Mouse (Mus musculus) yolk sac, embryonic 10.5 days (tissue): ENCODE results near the gene Dnajc1.
A peak's percentile ranks its signal among the peaks of the same experiment; 100 is the strongest.

Source experiments
- DNase-seq: peaks from one replicate; pipeline ENCODE4 v3.0.0-alpha.2; 2017; ENCODE audit warnings: low spot score

Gene Dnajc1

GRCm38 (mm10) chr2:18392331-18393021 lies at the start of gene Dnajc1:
Gene Dnajc1 (minus strand): TSS chr2:18392830.
- peak; percentile 95 for DNase-seq

GRCm38 (mm10) chr2:18441871-18442270 lies 49.2 kb upstream of the Dnajc1 start:
- no peak for DNase-seq

- DNase-seq: no peak
Observed at GRCm38 (mm10) chr2:18415242-18415641, 22.6 kb upstream of the Dnajc1 start.

GRCm38 (mm10) chr2:18403679-18404078 lies 11.0 kb upstream of the Dnajc1 start:
- DNase-seq: no peak

- no peak for DNase-seq
Observed at GRCm38 (mm10) chr2:18401771-18402170, 9.1 kb upstream of the Dnajc1 start.

GRCm38 (mm10) chr2:18393022-18393519 lies 441 bp upstream of the Dnajc1 start:
- no peak for DNase-seq

GRCm38 (mm10) chr2:18391861-18392260 lies 769 bp downstream of the Dnajc1 start:
- DNase-seq: no peak

- DNase-seq: no peak
Observed at GRCm38 (mm10) chr2:18389631-18390030, 3.0 kb downstream of the Dnajc1 start.

GRCm38 (mm10) chr2:18381662-18382061 lies 11.0 kb downstream of the Dnajc1 start:
- DNase-seq: no peak

- DNase-seq: no peak
Observed at GRCm38 (mm10) chr2:18372400-18373182, 20.0 kb downstream of the Dnajc1 start.

GRCm38 (mm10) chr2:18370794-18371498 lies 21.7 kb downstream of the Dnajc1 start:
- DNase-seq: no peak

- no peak for DNase-seq
Observed at GRCm38 (mm10) chr2:18364402-18364801, 28.2 kb downstream of the Dnajc1 start.

- no peak for DNase-seq
Observed at GRCm38 (mm10) chr2:18355293-18355692, 37.3 kb downstream of the Dnajc1 start.

GRCm38 (mm10) chr2:18352620-18353019 lies 40.0 kb downstream of the Dnajc1 start:
- DNase-seq: no peak

- DNase-seq: no peak
Observed at GRCm38 (mm10) chr2:18343464-18343863, 49.2 kb downstream of the Dnajc1 start.

- DNase-seq: no peak
Observed at GRCm38 (mm10) chr2:18318671-18319070, 74.0 kb downstream of the Dnajc1 start.

GRCm38 (mm10) chr2:18317503-18318281 lies 74.9 kb downstream of the Dnajc1 start:
- DNase-seq: no peak

- no peak for DNase-seq
Observed at GRCm38 (mm10) chr2:18316909-18317308, 75.7 kb downstream of the Dnajc1 start.

GRCm38 (mm10) chr2:18310261-18311104 lies 82.1 kb downstream of the Dnajc1 start:
- no peak for DNase-seq

- DNase-seq: no peak
Observed at GRCm38 (mm10) chr2:18307440-18308305, 85.0 kb downstream of the Dnajc1 start.
